Mouse (Mus musculus): ENCODE measurements around the gene Ctxn1.

DNA sequence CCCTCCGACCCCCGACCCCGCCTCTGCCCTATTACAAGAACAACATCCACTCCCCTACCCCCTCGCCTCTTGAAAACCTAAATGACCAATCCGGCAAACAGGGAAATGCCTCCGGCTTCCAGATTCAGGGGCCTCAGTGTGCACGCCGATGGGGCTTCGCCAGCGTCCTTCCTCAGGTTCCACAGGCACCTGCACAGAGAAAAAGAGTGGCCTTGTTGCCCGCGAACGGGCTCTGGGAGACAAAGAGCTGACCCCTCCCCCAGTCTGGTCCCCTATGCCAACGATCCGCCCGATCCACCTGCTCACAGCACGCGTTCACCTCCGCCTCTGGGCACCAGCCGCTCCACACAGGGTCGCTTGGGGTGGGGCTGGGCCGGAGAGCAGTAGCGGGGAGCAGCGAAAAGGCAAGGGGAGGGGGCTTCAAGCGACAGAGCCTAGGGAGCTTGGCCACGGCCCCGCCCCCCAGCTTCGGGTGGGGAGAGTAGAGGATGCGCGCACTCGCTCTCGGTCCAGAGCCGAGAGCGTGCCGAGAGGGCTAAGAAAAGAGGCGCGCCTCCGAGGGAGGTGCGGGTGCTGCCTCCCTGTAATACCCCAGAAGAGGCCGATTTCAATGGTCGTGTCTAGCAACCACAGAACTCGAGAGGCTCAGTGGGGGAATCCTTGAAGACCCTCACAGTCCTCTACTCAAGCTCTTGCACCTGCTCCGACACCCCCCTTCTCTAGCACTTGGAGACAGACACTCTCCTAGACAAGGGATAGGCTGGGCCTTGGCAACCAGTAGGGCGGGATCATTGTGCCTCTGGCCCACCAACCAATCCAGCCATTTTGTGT is 42.1 kb downstream of the Ctxn1 start, which contains the start of gene Prr36:
- no peak for TF ChIP-seq POLR2A (IDR thresholded peaks at IDR 0.05; ENCODE audit: low read depth, low read length)
- TF ChIP-seq CTCF (IDR thresholded peaks at IDR 0.05; ENCODE audit: extremely low read depth, insufficient read length, insufficient replicate concordance, low read depth, low read length), result no peak

All from small intestine, adult 2 months (tissue).